Mouse (Mus musculus) lung, postnatal 0 days (tissue): ENCODE results near the gene Aff3.

Experiments used
- CTCF ChIP-seq: IDR thresholded peaks from 2 replicates; pipeline ENCODE4 v1.5.1; 2016; ENCODE audit warnings: antibody characterized with exemption, mild to moderate bottlenecking
- EP300 ChIP-seq: IDR thresholded peaks from 2 replicates; pipeline ENCODE4 v1.6.1; 2016; ENCODE audit warnings: antibody characterized with exemption, mild to moderate bottlenecking, control low read depth

GRCm38 (mm10) chr1:38377930-38378329 lies 286.8 kb downstream of the Aff3 start:
- TF ChIP-seq EP300, result no peak
- no peak for TF ChIP-seq CTCF
